Mouse (Mus musculus) liver, embryonic 12.5 days (tissue): ENCODE measurements around the gene Aaed1. TPM values are rescaled to one million over a fixed set of nuclear protein-coding genes. Genes with fewer than 3 reads are reported as not detected.

Experiments
- ATAC-seq: fragments of 200-750 bp; cut with Nextera tagmentation; 2 replicates; pipeline ENCODE4 v1.8.0; 2017; ENCODE audit warnings: moderate number of reproducible peaks, mild to moderate bottlenecking, moderate library complexity
- H3K27ac ChIP-seq: fragments of 300-500 bp; sonication (generic); 2 replicates; pipeline ENCODE4 v1.5.1; 2016; ENCODE audit warnings: mild to moderate bottlenecking
- H3K27me3 ChIP-seq: fragments of 300-500 bp; sonication (generic); replicated peaks from 2 replicates; pipeline ENCODE4 v1.6.1; 2016; ENCODE audit warnings: mild to moderate bottlenecking, moderate library complexity
- H3K36me3 ChIP-seq: fragments of 300-500 bp; sonication (generic); 2 replicates; pipeline ENCODE4 v1.6.1; 2016; ENCODE audit warnings: mild to moderate bottlenecking, moderate library complexity
- H3K4me1 ChIP-seq: fragments of 300-500 bp; sonication (generic); 2 replicates; pipeline ENCODE4 v1.6.1; 2016
- H3K4me2 ChIP-seq: fragments of 300-500 bp; sonication (generic); 2 replicates; pipeline ENCODE4 v1.6.1; 2016; ENCODE audit warnings: mild to moderate bottlenecking, moderate library complexity
- H3K4me3 ChIP-seq: fragments of 300-500 bp; sonication (generic); 2 replicates; pipeline ENCODE4 v1.5.1; 2016; ENCODE audit warnings: mild to moderate bottlenecking, moderate library complexity
- H3K9ac ChIP-seq: fragments of 300-500 bp; sonication (generic); 2 replicates; pipeline ENCODE4 v1.6.1; 2016; ENCODE audit warnings: mild to moderate bottlenecking, moderate library complexity
- H3K9me3 ChIP-seq: fragments of 300-500 bp; sonication (generic); replicated peaks from 2 replicates; pipeline ENCODE4 v1.6.1; 2016; ENCODE audit warnings: mild to moderate bottlenecking, moderate library complexity
- WGBS: fragments of 180-500 bp; shearing (Covaris S2); methylation state at CpG from one replicate; pipeline ENCODE4 v1.1.7; 2016; ENCODE audit not compliant: insufficient replicate concordance; 5-methylcytosine and 5-hydroxymethylcytosine counted together
- polyA plus RNA-seq: library from polyadenylated mRNA; unstranded; fragments of >200 nt; fragmentation: Nextera tagmentation; extraction: Ambion mirVana; gene quantifications from 2 replicates; pipeline ENCODE4 v1.2.1, GENCODE M21; 2016

The Aaed1 gene
- polyA plus RNA-seq, 1 experiment from 2014 or later, result 28.6 TPM

DNA sequence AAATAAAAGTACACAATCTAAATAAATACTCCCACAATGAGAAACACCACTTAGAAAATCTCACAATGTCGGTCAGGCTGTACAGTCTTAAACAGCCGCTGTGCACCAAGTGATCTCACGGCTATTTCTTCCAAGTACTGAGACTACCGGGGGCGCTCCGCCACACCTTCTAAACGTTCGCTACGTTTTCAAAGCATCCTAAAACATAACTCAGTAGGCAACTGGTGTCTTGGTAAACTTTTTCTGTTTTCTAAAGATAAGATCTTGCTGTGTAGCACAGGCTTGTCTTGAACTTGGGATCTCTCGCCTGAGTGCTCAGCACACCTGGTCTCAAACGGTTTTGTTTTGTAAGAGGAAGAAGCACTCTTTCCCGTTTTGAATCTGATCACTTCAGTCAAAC, 66.4 kb downstream of the Aaed1 start:
- peaks cover 22% of the 10 kb centered on the region for H3K4me1 ChIP-seq
- 79% methylated on average over 12 of the region's 12 CpGs for WGBS
- no peak overlapping the region for H3K27ac ChIP-seq
- no peak for ATAC-seq
- H3K36me3 ChIP-seq, result 0 out of 2 replicates have a peak, but pooled peaks cover 5% of the 10 kb centered on the region
- H3K4me2 ChIP-seq, result no peak overlapping the region
- no peaks in the 10 kb centered on the region for H3K9me3 ChIP-seq
- H3K27me3 ChIP-seq, result no peaks in the 10 kb centered on the region
- no peak overlapping the region for H3K9ac ChIP-seq
- H3K4me3 ChIP-seq, result no peak overlapping the region

DNA sequence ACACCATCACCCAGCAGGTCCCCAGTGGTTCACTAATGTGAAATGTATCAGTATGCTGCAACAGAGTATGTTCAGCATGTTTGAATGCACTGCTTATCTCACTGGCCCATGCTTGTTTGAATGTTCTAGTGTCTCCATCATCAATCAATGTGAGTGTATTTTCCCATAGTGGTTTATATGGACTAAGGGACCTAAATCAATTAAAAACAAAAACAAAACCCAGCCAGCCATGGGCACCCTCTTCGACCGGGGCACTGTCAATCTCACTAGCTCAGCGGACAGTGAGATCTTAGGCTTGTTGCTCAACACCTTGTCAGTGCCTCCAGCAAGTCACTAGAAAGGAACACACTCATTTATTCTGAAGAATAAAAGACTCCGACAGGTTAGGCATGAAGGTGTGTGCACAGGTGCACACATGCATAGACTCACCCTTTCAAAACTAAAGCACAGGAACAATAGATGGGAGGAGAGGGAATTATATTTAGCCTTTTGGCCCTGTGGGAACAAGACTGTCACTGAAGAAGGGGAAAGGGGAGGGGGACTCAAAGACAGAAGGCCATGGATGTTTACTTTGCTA, 67.7 kb downstream of the Aaed1 start:
- 80% methylated on average over 4 of the region's 4 CpGs for WGBS
- Histone ChIP-seq H3K4me2 (no peak overlapping the region), H3K27ac (no peak overlapping the region)

DNA sequence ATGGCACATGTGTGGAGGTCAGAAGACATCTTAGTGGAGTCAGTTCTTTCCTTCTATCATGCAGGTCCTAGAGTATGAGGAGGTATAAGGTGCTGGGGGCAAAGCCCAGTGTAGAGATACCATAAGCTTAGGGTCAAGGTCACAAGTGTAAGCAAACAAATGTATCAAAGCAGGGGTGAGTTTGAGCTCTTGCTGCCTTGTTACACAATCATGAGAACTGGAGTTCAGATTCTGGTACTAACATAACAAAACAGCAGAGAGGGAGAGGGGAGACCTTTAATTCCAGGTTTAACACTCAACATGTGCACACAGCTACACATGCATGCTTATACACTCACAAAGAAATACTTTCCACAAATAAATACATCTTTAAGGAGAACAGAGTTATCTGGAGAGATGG, 69.8 kb downstream of the Aaed1 start:
- no peak overlapping the region for H3K4me3 ChIP-seq
- H3K9me3 ChIP-seq, result no peaks in the 10 kb centered on the region
- H3K36me3 ChIP-seq, result 0 out of 2 replicates have a peak, but pooled peaks cover 7% of the 10 kb centered on the region
- peaks cover 28% of the 10 kb centered on the region for H3K4me1 ChIP-seq
- no peaks in the 10 kb centered on the region for H3K27me3 ChIP-seq
- H3K9ac ChIP-seq, result no peak overlapping the region
- no peak overlapping the region for H3K27ac ChIP-seq
- no peak for ATAC-seq
- no peak overlapping the region for H3K4me2 ChIP-seq

More for the DNA sequence above, 67.7 kb downstream of the Aaed1 start:
- Histone ChIP-seq H3K9ac (no peak overlapping the region), H3K4me3 (no peak overlapping the region), H3K4me1 (peaks cover 34% of the 10 kb centered on the region), H3K9me3 (no peaks in the 10 kb centered on the region), H3K36me3 (0 out of 2 replicates have a peak, but pooled peaks cover 7% of the 10 kb centered on the region), H3K27me3 (no peaks in the 10 kb centered on the region)
- ATAC-seq, result no peak

DNA sequence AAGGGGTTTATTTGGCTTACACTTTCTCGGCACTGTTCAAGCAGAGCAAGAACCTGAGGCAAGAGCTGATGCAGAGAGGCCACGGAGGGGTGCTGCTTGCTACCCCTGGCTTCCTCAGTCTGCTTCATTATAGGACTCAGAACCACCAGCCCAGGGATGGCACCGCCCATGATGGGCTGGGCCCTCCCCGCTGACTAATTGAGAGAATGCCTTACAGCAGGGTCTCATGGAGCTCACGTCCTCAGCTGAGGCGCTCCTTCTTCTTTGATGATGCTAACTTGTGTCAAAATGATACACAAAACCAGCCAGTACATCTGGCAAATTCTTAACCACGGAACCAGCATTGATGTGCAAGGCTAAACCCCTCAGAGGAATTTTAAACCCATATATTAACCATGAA, 71.9 kb downstream of the Aaed1 start:
- Histone ChIP-seq H3K4me1 (peaks cover 47% of the 10 kb centered on the region), H3K4me2 (no peak overlapping the region), H3K9me3 (no peaks in the 10 kb centered on the region), H3K4me3 (no peak overlapping the region), H3K36me3 (0 out of 2 replicates have a peak, but pooled peaks cover 7% of the 10 kb centered on the region), H3K27me3 (no peaks in the 10 kb centered on the region), H3K9ac (no peak overlapping the region), H3K27ac (no peak overlapping the region)
- ATAC-seq, result no peak
- 76% methylated on average over 7 of the region's 7 CpGs for WGBS

DNA sequence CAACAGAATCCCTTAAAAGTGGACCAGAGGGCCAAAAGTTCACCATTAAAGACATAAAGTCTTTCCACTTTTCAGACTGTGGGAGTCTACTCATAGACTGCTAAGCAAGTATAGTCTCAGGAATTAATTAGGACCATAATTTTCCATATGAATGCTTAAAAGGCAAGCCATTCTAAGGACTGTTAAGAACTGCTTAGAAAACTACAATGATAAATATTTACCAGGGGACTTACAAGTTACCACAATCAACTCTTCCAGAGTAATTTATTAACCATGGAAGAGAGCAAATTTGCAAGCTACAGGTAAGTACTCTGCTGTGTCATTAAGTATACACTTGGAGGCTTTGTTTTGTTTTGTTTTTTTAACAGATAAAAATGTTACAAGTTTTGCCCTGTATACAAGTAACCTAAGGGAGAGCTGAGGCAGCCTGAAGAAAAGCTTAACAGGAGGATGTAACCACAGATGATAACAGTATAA, 74.8 kb downstream of the Aaed1 start:
- Histone ChIP-seq H3K4me2 (no peak overlapping the region), H3K9ac (no peak overlapping the region), H3K9me3 (no peaks in the 10 kb centered on the region), H3K4me1 (peaks cover 60% of the 10 kb centered on the region), H3K27ac (peak overlapping the region; percentile 56; the same call in 1 of the 2 replicates), H3K36me3 (0 out of 2 replicates have a peak, but pooled peaks cover 5% of the 10 kb centered on the region), H3K4me3 (no peak overlapping the region), H3K27me3 (no peaks in the 10 kb centered on the region)
- no peak; the same call in 1 of the 2 replicates for ATAC-seq

DNA sequence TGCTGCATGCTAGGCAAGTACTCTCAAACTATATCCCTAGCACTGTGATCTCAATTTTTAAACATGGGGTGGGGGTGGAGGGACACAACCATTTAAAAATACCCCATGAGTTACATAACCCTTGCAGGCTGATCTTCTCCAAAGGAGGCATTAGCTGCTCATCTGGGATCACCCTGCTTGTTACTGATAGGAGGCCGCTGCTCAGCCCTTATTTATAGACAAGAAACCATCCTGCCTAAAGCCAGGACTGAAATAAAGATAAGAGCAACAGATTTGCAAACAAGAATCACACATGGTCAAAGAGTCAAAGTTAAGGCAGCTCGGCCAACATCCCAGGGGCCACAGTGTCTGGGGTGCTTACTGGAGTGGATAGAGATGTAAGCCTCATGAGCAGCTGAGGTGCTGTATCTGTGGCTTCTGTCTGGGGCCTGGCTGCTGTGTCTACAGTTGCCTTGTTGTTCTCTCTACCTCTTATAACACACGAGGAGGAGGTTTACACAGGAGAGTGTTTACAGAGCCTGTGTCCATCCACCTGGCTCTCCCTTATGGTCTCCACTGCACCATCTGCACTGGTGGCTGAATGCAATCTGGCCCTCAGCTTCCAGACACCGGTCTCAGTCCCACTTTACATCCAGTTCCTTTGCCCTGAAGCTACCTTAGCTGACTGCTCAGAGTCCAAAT, 75.4 kb downstream of the Aaed1 start:
- H3K4me2 ChIP-seq, result 0 out of 2 replicates have a peak overlapping the region, but pooled peaks have one; percentile 7
- H3K27me3 ChIP-seq, result no peaks in the 10 kb centered on the region
- H3K9me3 ChIP-seq, result no peaks in the 10 kb centered on the region
- peak overlapping the region; percentile 56 for H3K27ac ChIP-seq
- H3K4me1 ChIP-seq, result peaks cover 60% of the 10 kb centered on the region
- peak; percentile 74 for ATAC-seq
- WGBS, result 22% methylated on average over 4 of the region's 4 CpGs
- H3K36me3 ChIP-seq, result 0 out of 2 replicates have a peak, but pooled peaks cover 2% of the 10 kb centered on the region
- no peak overlapping the region for H3K9ac ChIP-seq
- H3K4me3 ChIP-seq, result no peak overlapping the region

DNA sequence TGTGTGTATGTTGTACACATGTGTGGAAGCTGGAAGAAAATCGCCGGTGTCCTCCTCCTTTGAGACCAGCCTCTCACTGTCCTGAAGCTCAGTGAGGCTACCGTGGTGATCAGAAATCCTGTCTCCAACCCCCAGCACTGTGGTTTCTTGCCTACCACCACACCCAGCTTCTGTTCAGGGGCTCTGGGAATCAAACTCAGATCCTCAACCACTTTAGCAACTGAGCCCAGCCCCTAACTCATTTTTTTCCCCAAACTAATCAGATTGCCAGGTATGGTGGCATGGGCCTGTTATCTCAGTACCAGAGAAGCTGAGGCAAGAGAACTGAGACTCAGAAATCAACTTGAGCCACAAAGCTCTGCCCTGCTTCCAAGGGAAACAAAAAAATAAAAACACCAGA, 76.7 kb downstream of the Aaed1 start:
- Histone ChIP-seq H3K27me3 (no peaks in the 10 kb centered on the region), H3K27ac (no peak overlapping the region)
- 47% methylated on average over 3 of the region's 3 CpGs for WGBS

DNA sequence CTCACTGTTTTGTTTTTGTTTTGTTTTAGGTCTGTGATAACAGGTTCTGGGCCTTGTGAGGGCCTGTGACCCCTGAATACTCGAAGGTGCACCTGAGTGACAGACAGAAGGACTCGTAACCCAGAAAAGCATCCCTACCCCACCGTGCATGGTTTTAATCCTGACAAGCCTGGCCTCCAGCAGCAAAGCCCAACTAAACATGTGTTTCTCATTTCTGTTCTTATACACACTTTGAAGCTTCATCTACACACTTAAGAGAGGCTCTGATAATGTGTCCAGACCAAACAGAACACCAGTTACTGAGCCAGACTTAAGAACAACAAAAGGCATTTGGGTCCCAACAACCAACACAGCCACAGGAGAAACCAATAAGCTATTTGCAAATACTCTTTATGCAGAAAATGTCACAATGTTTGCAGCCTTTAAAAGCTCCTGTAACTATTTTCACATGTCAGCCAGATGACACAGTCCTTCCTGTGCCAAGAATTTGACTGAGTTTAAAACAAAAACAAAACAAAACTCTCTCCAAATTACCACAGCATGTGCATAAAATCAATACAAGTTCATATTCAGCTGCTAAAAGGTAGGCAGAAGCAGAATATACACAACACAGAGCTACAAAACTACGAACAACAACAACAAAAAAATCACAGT, 77.3 kb downstream of the Aaed1 start:
- no peak overlapping the region for H3K27ac ChIP-seq

More for the DNA sequence above, 76.7 kb downstream of the Aaed1 start:
- 0 out of 2 replicates have a peak, but pooled peaks cover 2% of the 10 kb centered on the region for H3K36me3 ChIP-seq
- peaks cover 53% of the 10 kb centered on the region for H3K4me1 ChIP-seq
- H3K9me3 ChIP-seq, result no peaks in the 10 kb centered on the region
- no peak overlapping the region for H3K4me3 ChIP-seq
- ATAC-seq, result no peak
- no peak overlapping the region for H3K4me2 ChIP-seq
- H3K9ac ChIP-seq, result no peak overlapping the region

DNA sequence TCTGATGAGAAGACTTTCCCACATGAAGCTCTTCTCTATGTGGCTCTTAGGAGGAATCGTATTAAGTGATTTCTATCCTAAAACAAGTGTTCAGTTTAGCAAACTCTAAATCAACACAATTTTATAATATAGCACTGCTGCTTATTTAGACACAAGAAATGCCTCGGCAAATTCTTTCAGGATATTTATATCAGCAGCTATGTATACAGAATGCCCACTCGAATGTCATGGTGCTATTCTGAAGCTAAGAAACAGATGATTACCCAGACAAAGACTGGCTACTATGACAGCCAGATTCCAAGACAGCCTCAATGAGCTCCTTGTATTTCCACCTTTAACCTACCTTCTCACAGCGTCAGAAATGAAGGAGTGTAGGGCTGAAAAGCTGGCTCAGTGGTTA, 79.4 kb downstream of the Aaed1 start:
- no peaks in the 10 kb centered on the region for H3K9me3 ChIP-seq
- whole genome bisulfite sequencing, result 71% methylated on average over 4 of the region's 4 CpGs

More for the DNA sequence above, 77.3 kb downstream of the Aaed1 start:
- no peak overlapping the region for H3K4me3 ChIP-seq
- 66% methylated on average over 4 of the region's 4 CpGs for WGBS
- no peak for ATAC-seq
- H3K4me1 ChIP-seq, result peaks cover 47% of the 10 kb centered on the region
- H3K9ac ChIP-seq, result no peak overlapping the region
- H3K27me3 ChIP-seq, result no peaks in the 10 kb centered on the region
- no peaks in the 10 kb centered on the region for H3K9me3 ChIP-seq
- 0 out of 2 replicates have a peak, but pooled peaks cover 2% of the 10 kb centered on the region for H3K36me3 ChIP-seq
- H3K4me2 ChIP-seq, result no peak overlapping the region

DNA sequence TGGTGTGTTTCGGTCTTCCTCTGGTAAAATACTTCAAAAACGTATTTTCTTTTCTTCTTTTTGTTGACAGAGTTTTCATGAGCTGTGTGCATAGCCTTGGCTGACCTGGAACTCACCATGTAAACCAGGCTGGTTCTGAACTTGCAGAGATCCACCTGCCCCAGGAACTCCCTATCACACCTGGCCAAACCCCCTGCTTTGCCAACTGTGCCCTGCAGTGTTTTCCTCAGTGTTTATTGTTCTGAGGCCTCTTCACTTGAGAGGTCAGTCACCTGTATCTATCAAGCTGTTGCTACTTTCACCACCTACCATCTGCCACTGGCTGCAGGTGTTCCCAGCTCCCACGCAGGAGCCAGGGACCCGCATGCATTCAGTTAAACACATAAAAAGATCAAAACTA, 85.8 kb downstream of the Aaed1 start:
- no peak overlapping the region for H3K4me3 ChIP-seq
- H3K4me1 ChIP-seq, result no peaks in the 10 kb centered on the region
- ATAC-seq, result no peak
- no peaks in the 10 kb centered on the region for H3K9me3 ChIP-seq
- H3K27me3 ChIP-seq, result no peaks in the 10 kb centered on the region
- WGBS, result 79% methylated on average over 4 of the region's 4 CpGs
- H3K27ac ChIP-seq, result no peak overlapping the region
- H3K9ac ChIP-seq, result no peak overlapping the region
- H3K36me3 ChIP-seq, result no peaks in the 10 kb centered on the region
- no peak overlapping the region for H3K4me2 ChIP-seq

More for the DNA sequence above, 79.4 kb downstream of the Aaed1 start:
- no peak for ATAC-seq
- H3K27ac ChIP-seq, result no peak overlapping the region
- H3K4me2 ChIP-seq, result no peak overlapping the region
- H3K4me1 ChIP-seq, result peaks cover 38% of the 10 kb centered on the region
- no peak overlapping the region for H3K9ac ChIP-seq
- H3K36me3 ChIP-seq, result no peaks in the 10 kb centered on the region
- H3K4me3 ChIP-seq, result no peak overlapping the region
- no peaks in the 10 kb centered on the region for H3K27me3 ChIP-seq

DNA sequence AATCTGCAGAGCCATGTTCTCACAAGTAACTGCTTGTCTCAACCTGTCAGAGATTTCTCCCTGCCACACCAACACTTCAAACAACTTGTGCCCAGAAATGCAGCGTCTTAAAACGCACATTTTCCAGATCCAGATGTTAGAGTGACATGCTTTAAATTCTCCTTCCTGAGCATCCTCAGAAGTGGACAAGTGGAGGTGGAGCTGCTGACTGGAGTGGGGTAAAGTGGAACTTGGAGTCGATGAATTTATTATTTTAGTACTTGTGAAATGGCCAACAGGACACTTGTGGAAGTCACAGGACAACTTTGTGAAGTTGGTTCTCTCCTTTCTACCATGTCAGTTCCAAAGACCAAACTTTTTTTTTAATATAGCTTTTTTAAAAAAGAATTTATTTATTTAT, 86.8 kb downstream of the Aaed1 start:
- 85% methylated on average over 3 of the region's 3 CpGs for WGBS
- H3K27me3 ChIP-seq, result no peaks in the 10 kb centered on the region
- H3K36me3 ChIP-seq, result no peaks in the 10 kb centered on the region
- H3K27ac ChIP-seq, result no peak overlapping the region
- ATAC-seq, result no peak
- H3K4me2 ChIP-seq, result no peak overlapping the region
- H3K4me3 ChIP-seq, result no peak overlapping the region
- no peak overlapping the region for H3K9ac ChIP-seq
- no peaks in the 10 kb centered on the region for H3K4me1 ChIP-seq
- no peaks in the 10 kb centered on the region for H3K9me3 ChIP-seq
